Mouse (Mus musculus) thymus, adult 2 months (tissue): Measurements from ENCODE around the gene Hus1b.

ENCODE experiments used
- CTCF ChIP-seq: fragments of 200-500 bp; IDR thresholded peaks from 2 replicates; pipeline ENCODE4 v1.5.1; 2012; ENCODE audit warnings: mild to moderate bottlenecking, control low read depth, low read length, moderate library complexity, borderline replicate concordance; ENCODE audit not compliant: control insufficient read depth, poor library complexity, insufficient read depth; ENCODE audit errors: extremely low read depth
- POLR2A ChIP-seq: fragments of 200-500 bp; IDR thresholded peaks from 2 replicates; pipeline ENCODE4 v1.6.1; 2012; ENCODE audit warnings: mild to moderate bottlenecking, low read length, control low read depth, moderate library complexity; ENCODE audit not compliant: control insufficient read depth, poor library complexity, insufficient read depth; ENCODE audit errors: extremely low read depth

- TF ChIP-seq CTCF = no peak
- no peak for TF ChIP-seq POLR2A
Observed at GRCm38 (mm10) chr13:30953580-30953979, 6.0 kb upstream of the Hus1b start.
